Mouse (Mus musculus): Measurements from ENCODE around the gene Vmn2r120.

- TF ChIP-seq HCFC1 (IDR thresholded peaks at IDR 0.05; ENCODE audit: borderline replicate concordance, insufficient read depth, low read length) (no peak), ZC3H11A (IDR thresholded peaks at IDR 0.05; ENCODE audit: borderline replicate concordance, low read depth, low read length) (no peak)
Observed at GRCm38 (mm10) chr17:57574075-57574705, 28.9 kb upstream of the Vmn2r120 start.
